Comparison of ENCODE assay signal across 16 mouse cellular contexts in the genomic region with DNA sequence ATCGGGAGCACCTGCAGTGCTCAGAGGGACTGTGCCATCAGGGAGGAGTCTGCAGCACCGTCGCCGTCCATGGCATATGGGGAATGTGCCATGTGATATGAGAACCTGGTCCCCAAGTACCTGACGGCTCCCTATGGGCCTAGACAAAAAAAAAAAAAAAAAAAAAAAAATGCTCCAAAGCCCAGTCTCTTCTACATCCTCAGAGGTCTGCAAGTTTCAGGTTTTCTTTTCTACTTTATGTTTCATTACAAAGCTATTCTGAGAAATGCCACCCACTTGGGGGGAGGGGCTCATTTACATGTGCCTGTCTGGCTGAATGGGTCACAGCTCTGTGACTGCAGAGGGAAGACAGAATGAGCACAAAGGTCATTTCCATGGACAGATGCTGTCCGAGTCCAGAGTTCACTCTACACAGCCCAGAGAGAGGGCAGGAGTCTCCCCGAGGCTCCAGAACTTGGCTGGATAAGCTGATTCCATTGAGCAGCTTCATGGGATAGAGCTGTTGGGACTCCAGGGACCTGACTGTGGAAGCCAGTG.
DNase-seq lines count a peak whose midpoint lies in the region; ATAC-seq lines count a peak whose summit lies in the region.
"Had no signal": no experiment of that assay in that cellular context is flagged by ENCODE, and none has a peak within 500 bp of the region (broad histone marks: within the 10 kb centered on the region; RNA-seq: fewer than 3 reads in every experiment).

No protein-coding gene starts in this region.

- DNase-seq in A20 (ENCODE audit: low read depth, low spot score) = peak; percentile 72
- peak; percentile 12 for DNase-seq in adipocyte (ENCODE audit: low spot score)
- no peak for DNase-seq in heart, adult 8-10 months (ENCODE audit: low spot score)
- no peak for DNase-seq in right cerebral cortex, postnatal 10 days (ENCODE audit: low spot score in 2 of 2)
- DNase-seq: adrenal gland, postnatal 14 days; cerebellum, postnatal 36 days; heart, adult 11 months; lung, postnatal 4 days; thymus, postnatal 36 days had no signal

- H3K4me3 ChIP-seq in kidney, embryonic 16.5 days (ENCODE audit: low read length) = no peak overlapping the region
- no peak overlapping the region for H3K4me3 ChIP-seq in liver, embryonic 12.5 days
- H3K4me3 ChIP-seq in forebrain, embryonic 16.5 days (replicated peaks; ENCODE audit: low read length) = no peak overlapping the region
- H3K4me3 ChIP-seq: erythroblast, embryonic 14.5 days; left cerebral cortex, adult 2 months; neural tube, embryonic 12.5 days had no signal

- 54% methylated on average over 7 of the region's 7 CpGs for WGBS in kidney, embryonic 16.5 days
- 72% methylated on average over 7 of the region's 7 CpGs for WGBS in liver, embryonic 12.5 days (ENCODE audit: insufficient replicate concordance)
- 63% methylated on average over 7 of the region's 7 CpGs for WGBS in forebrain, embryonic 16.5 days

- H3K27me3 ChIP-seq in kidney, embryonic 16.5 days (ENCODE audit: insufficient read depth, low read length) = no peaks in the 10 kb centered on the region
- no peaks in the 10 kb centered on the region for H3K27me3 ChIP-seq in liver, embryonic 12.5 days (replicated peaks)
- H3K27me3 ChIP-seq in forebrain, embryonic 16.5 days (replicated peaks; ENCODE audit: control insufficient read depth, insufficient read depth, low read length) = no peaks in the 10 kb centered on the region
- H3K27me3 ChIP-seq: neural tube, embryonic 12.5 days had no signal

- no peaks in the 10 kb centered on the region for H3K9me3 ChIP-seq in kidney, embryonic 16.5 days (ENCODE audit: low read length)
- H3K9me3 ChIP-seq in liver, embryonic 12.5 days (replicated peaks) = no peaks in the 10 kb centered on the region
- no peaks in the 10 kb centered on the region for H3K9me3 ChIP-seq in forebrain, embryonic 16.5 days (ENCODE audit: control insufficient read depth, low read length)
- H3K9me3 ChIP-seq: neural tube, embryonic 12.5 days had no signal

- H3K27ac ChIP-seq in kidney, embryonic 16.5 days (ENCODE audit: low read length) = no peak overlapping the region
- H3K27ac ChIP-seq in liver, embryonic 12.5 days = no peak overlapping the region
- H3K27ac ChIP-seq in forebrain, embryonic 16.5 days (ENCODE audit: low read length) = no peak overlapping the region
- H3K27ac ChIP-seq: left cerebral cortex, adult 2 months; neural tube, embryonic 12.5 days had no signal

- ATAC-seq in kidney, embryonic 16.5 days (ENCODE audit: low FRiP score, low TSS enrichment) = peak; percentile 85
- ATAC-seq in liver, embryonic 12.5 days = peak; percentile 40; the same call in 1 of the 2 replicates
- ATAC-seq in forebrain, embryonic 16.5 days = no peak
- ATAC-seq: midbrain, embryonic 16.5 days had no signal

- H3K4me1 ChIP-seq in kidney, embryonic 16.5 days (ENCODE audit: insufficient read depth, low read length) = peaks cover 15% of the 10 kb centered on the region
- peaks cover 14% of the 10 kb centered on the region for H3K4me1 ChIP-seq in liver, embryonic 12.5 days
- H3K4me1 ChIP-seq in forebrain, embryonic 16.5 days (replicated peaks; ENCODE audit: control insufficient read depth, insufficient read depth, low read length) = peaks cover 18% of the 10 kb centered on the region

- no peak overlapping the region for H3K9ac ChIP-seq in kidney, embryonic 16.5 days (replicated peaks; ENCODE audit: low read length)
- no peak overlapping the region for H3K9ac ChIP-seq in liver, embryonic 12.5 days
- no peak overlapping the region for H3K9ac ChIP-seq in forebrain, embryonic 16.5 days (replicated peaks; ENCODE audit: low read depth, low read length)
- H3K9ac ChIP-seq: neural tube, embryonic 12.5 days had no signal

- H3K36me3 ChIP-seq in kidney, embryonic 16.5 days (ENCODE audit: insufficient read depth, low read length) = no peaks in the 10 kb centered on the region
- H3K36me3 ChIP-seq in liver, embryonic 12.5 days = no peaks in the 10 kb centered on the region
- H3K36me3 ChIP-seq in forebrain, embryonic 16.5 days (ENCODE audit: control insufficient read depth, insufficient read depth) = no peaks in the 10 kb centered on the region
- H3K36me3 ChIP-seq: neural tube, embryonic 12.5 days had no signal

- no peak overlapping the region for H3K4me2 ChIP-seq in kidney, embryonic 16.5 days (replicated peaks; ENCODE audit: low read depth, low read length)
- no peak overlapping the region for H3K4me2 ChIP-seq in liver, embryonic 12.5 days
- H3K4me2 ChIP-seq in forebrain, embryonic 16.5 days (ENCODE audit: low read length) = no peak overlapping the region
- H3K4me2 ChIP-seq: neural tube, embryonic 12.5 days had no signal

Comparison
In these comparisons a context has a peak if more than half of its experiments do, and no peak if none do; other contexts are left out.
1. DNase-seq: peak in A20 (single experiment) and adipocyte (single experiment); none in heart, adult 8-10 months (single experiment) and right cerebral cortex, postnatal 10 days (0 of 2).